Mouse (Mus musculus) layer of hippocampus, postnatal 10 days (tissue): Measurements from ENCODE around the gene Peg3. TPM values are rescaled to one million over a fixed set of nuclear protein-coding genes. Genes with fewer than 3 reads are reported as not detected.

Experiments
- DNase-seq, 2 experiments: peaks; one replicate each; pipeline ENCODE4 v3.0.0; 2021; ENCODE audit warnings: low spot score in 2 of 2
- total RNA-seq, 2 experiments: library from RNA; stranded (reverse); gene quantifications; 2 replicates each; pipeline ENCODE4 v1.2.3; 2021

Gene Peg3
- total RNA-seq, 2 experiments from 2014 or later = 158 to 168 TPM

GRCm38 (mm10) chr7:6727351-6728121 lies 2.7 kb downstream of the Peg3 start:
- DNase-seq = peak; percentile 85 to 86

GRCm38 (mm10) chr7:6709396-6709795 lies 20.8 kb downstream of the Peg3 start:
- no peak for DNase-seq

GRCm38 (mm10) chr7:6708451-6709180 lies 21.6 kb downstream of the Peg3 start:
- no peak for DNase-seq

- DNase-seq = no peak
These were observed 22.7 kb downstream of the Peg3 start for GRCm38 (mm10) chr7:6707416-6708015.

GRCm38 (mm10) chr7:6699230-6699629 lies 31.0 kb downstream of the Peg3 start:
- no peak for DNase-seq

- peak; percentile 81 to 87 for DNase-seq
These were observed 33.8 kb downstream of the Peg3 start, which contains the start of gene Zim1 for GRCm38 (mm10) chr7:6696241-6697045. Gene Zim1 (minus strand): TSS chr7:6696450.

GRCm38 (mm10) chr7:6685511-6685910 lies 44.7 kb downstream of the Peg3 start:
- no peak for DNase-seq

- DNase-seq = no peak
These were observed 63.5 kb downstream of the Peg3 start for GRCm38 (mm10) chr7:6666726-6667125.

- no peak for DNase-seq
These were observed 66.8 kb downstream of the Peg3 start for GRCm38 (mm10) chr7:6663430-6663829.

GRCm38 (mm10) chr7:6659605-6660004 lies 70.6 kb downstream of the Peg3 start:
- peak; percentile 25 to 49 for DNase-seq

- DNase-seq = no peak
These were observed 71.6 kb downstream of the Peg3 start for GRCm38 (mm10) chr7:6658606-6659005.

Other genes starting within 250 kb of the Peg3 start
- gene Olfr5, start 243.5 kb downstream of the Peg3 start, total RNA-seq = not detected
- gene Olfr1347, start 230.7 kb downstream of the Peg3 start, total RNA-seq = not detected
- not detected for gene Olfr1348, start 221.7 kb downstream of the Peg3 start, total RNA-seq
- under 1 TPM in 1 of 2 experiments, not detected in 1; 0.22 TPM for gene Olfr1349, start 207.5 kb downstream of the Peg3 start, total RNA-seq
- gene Olfr1350, start 165.6 kb downstream of the Peg3 start, total RNA-seq = not detected
- gene Zim1, start 34.0 kb downstream of the Peg3 start, total RNA-seq = 10 to 100 TPM; 19.1 to 20.3 TPM
- gene Usp29, start 147 bp upstream of the Peg3 start, total RNA-seq = 10 to 100 TPM; 47.1 to 47.6 TPM